Mouse (Mus musculus): ENCODE data around the gene Snrnp25.

The Snrnp25 gene

GRCm38 (mm10) chr11:32244617-32245016 lies 39.4 kb downstream of the Snrnp25 start:
- DNase-seq (ENCODE audit: low spot score in 2 of 2), result no peak

- no peak for DNase-seq (ENCODE audit: low spot score in 2 of 2)
Measured at GRCm38 (mm10) chr11:32245614-32246013, 40.4 kb downstream of the Snrnp25 start.

GRCm38 (mm10) chr11:32247068-32247467 lies 41.9 kb downstream of the Snrnp25 start:
- DNase-seq (ENCODE audit: low spot score in 2 of 2), result no peak

- DNase-seq (ENCODE audit: low spot score in 2 of 2), result no peak
Measured at GRCm38 (mm10) chr11:32248350-32248749, 43.1 kb downstream of the Snrnp25 start.

GRCm38 (mm10) chr11:32250880-32251763 lies 45.9 kb downstream of the Snrnp25 start:
- DNase-seq (ENCODE audit: low spot score in 2 of 2), result no peak

GRCm38 (mm10) chr11:32253121-32253520 lies 47.9 kb downstream of the Snrnp25 start:
- DNase-seq (ENCODE audit: low spot score in 2 of 2), result no peak

- DNase-seq (ENCODE audit: low spot score in 2 of 2), result no peak
Measured at GRCm38 (mm10) chr11:32256146-32256545, 50.9 kb downstream of the Snrnp25 start.

- DNase-seq (ENCODE audit: low spot score in 2 of 2), result no peak
Measured at GRCm38 (mm10) chr11:32256566-32256965, 51.4 kb downstream of the Snrnp25 start.
